Mouse (Mus musculus) CH12.LX (cell line): ENCODE measurements around the gene Stat5b.

ENCODE experiments used
- CHD2 ChIP-seq: IDR thresholded peaks from 2 replicates; pipeline ENCODE4 v1.6.1; 2011; ENCODE audit warnings: low read length, improper control_type of control experiment
- CTCF ChIP-seq, 2 experiments: IDR thresholded peaks in 1 of 2; conservative IDR thresholded peaks in 1 of 2; 2 replicates each; pipeline ENCODE4 v1.5.1; 2011 to 2012; ENCODE audit warnings: low read depth in 2 of 2, low read length in 2 of 2, improper control_type of control experiment in 1 of 2, inconsistent platforms in 1 of 2, mild to moderate bottlenecking in 1 of 2, moderate library complexity in 1 of 2
- E2F4 ChIP-seq: IDR thresholded peaks from 2 replicates; pipeline ENCODE4 v1.6.1; 2011; ENCODE audit warnings: low read depth, low read length, improper control_type of control experiment; ENCODE audit not compliant: insufficient replicate concordance
- MAZ ChIP-seq: IDR thresholded peaks from 2 replicates; pipeline ENCODE4 v1.6.1; 2012; ENCODE audit warnings: low read depth, mild to moderate bottlenecking, inconsistent platforms, low read length, improper control_type of control experiment, moderate library complexity
- USF1 ChIP-seq: IDR thresholded peaks from 2 replicates; pipeline ENCODE4 v1.6.1; 2014; ENCODE audit warnings: low read depth, mild to moderate bottlenecking, inconsistent platforms, low read length, improper control_type of control experiment

DNA sequence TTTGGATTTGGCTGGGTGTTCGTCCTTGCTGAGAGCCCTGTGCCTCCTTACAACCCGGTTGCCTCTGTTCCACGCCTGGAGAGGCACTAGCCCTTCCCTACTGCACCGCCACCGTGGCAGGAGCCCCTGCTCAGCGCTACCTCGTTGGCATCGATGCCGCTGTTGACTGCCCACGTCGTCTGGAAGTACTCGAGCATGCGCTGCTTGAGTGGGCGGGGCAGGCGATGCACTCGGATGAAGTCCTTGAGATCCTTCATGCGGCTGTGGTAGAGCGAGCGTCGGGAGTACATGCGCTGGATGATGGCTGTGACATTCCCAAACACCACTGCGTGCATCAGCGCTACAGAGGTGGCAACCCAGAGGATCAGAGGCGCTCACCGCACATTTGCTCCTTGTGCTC is 101.1 kb downstream of the Stat5b start:
- TF ChIP-seq MAZ, result no peak
- no peak for TF ChIP-seq USF1
- no peak for TF ChIP-seq E2F4
- no peak for TF ChIP-seq CTCF (conservative IDR thresholded peaks at IDR 0.05 in 1 of 2, IDR thresholded peaks at IDR 0.05 in 1 of 2; ENCODE audit: low read depth in 2 of 2, low read length in 2 of 2)
- TF ChIP-seq CHD2, result no peak
